Mouse (Mus musculus): ENCODE results near the gene Lima1. TPM values are rescaled to one million over a fixed set of nuclear protein-coding genes. Genes with fewer than 3 reads are reported as not detected.

Gene Lima1
- polyA plus RNA-seq, 1 experiment: 13.5 TPM

DNA sequence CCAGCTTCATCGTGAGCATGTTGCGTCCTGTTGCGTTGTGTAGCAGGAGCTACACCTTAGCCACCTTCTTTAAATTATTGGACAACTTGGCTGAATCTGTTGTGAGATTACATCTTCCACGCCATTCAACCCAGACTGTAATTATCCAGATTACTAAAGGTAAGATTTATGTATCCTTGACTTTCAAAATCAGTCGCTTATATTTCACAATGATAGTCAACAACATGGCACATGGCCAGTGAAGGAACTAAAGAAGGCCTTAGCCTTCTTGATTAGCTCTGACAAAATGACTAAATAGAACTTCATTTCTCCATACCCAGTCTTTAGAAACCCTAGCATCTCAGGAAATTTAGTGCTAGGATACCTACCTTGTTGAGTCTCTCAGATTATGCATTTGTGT, 142.1 kb downstream of the Lima1 start:
- TF ChIP-seq CTCF (IDR thresholded peaks at IDR 0.05; ENCODE audit: borderline replicate concordance, insufficient read depth, low read depth, low read length) (no peak), POLR2A (IDR thresholded peaks at IDR 0.05; ENCODE audit: borderline replicate concordance, insufficient read depth, low read length) (no peak)
- Histone ChIP-seq H3K4me3 (replicated peaks; ENCODE audit: insufficient read depth, low read depth, low read length) (no peak overlapping the region), H3K4me1 (ENCODE audit: control insufficient read depth, insufficient read depth, low read length) (peaks cover 5% of the 10 kb centered on the region; the same call in 1 of the 2 replicates), H3K27me3 (ENCODE audit: control insufficient read depth, insufficient read depth, low read length) (no peaks in the 10 kb centered on the region), H3K27ac (ENCODE audit: insufficient read depth, low read length) (no peak overlapping the region)
- WGBS: 94% methylated on average over 5 of the region's 5 CpGs
- no peak for DNase-seq

DNA sequence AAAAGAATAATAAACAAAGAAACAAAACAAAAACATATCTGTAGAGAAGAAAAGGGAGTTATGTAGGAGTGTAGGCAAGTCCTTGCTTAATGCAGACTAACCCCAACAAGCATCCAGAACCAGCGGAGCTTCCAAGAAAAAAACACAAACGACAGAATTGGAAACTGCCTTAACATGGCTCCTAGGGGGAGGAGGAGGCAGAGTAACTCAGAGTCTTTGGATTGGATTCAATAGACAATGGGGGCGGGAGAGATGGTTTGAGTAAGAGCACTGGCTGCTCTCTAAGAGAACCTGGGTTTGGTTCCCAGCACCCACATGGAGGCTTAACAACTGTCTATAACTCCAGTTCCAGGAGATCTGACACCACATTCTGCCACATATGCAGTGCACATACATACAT, 143.6 kb downstream of the Lima1 start:
- no peak overlapping the region for H3K4me3 ChIP-seq (replicated peaks; ENCODE audit: insufficient read depth, low read depth, low read length)
- no peak overlapping the region for H3K27ac ChIP-seq (ENCODE audit: insufficient read depth, low read length)
- H3K4me1 ChIP-seq (ENCODE audit: control insufficient read depth, insufficient read depth, low read length): peaks cover 2% of the 10 kb centered on the region; the same call in 1 of the 2 replicates
- TF ChIP-seq CTCF (IDR thresholded peaks at IDR 0.05; ENCODE audit: borderline replicate concordance, insufficient read depth, low read depth, low read length) (no peak), POLR2A (IDR thresholded peaks at IDR 0.05; ENCODE audit: borderline replicate concordance, insufficient read depth, low read length) (no peak)
- no peak for DNase-seq
- no peaks in the 10 kb centered on the region for H3K27me3 ChIP-seq (ENCODE audit: control insufficient read depth, insufficient read depth, low read length)
- WGBS: 81% methylated on average over 3 of the region's 3 CpGs

GRCm38 (mm10) chr15:99731167-99731566, 144.1 kb downstream of the Lima1 start:
- WGBS: 93% methylated on average over 2 of the region's 2 CpGs
- no peak for DNase-seq
- H3K4me3 ChIP-seq (replicated peaks; ENCODE audit: insufficient read depth, low read depth, low read length): no peak overlapping the region
- TF ChIP-seq POLR2A (IDR thresholded peaks at IDR 0.05; ENCODE audit: borderline replicate concordance, insufficient read depth, low read length): no peak
- TF ChIP-seq CTCF (IDR thresholded peaks at IDR 0.05; ENCODE audit: borderline replicate concordance, insufficient read depth, low read depth, low read length): no peak
- H3K27me3 ChIP-seq (ENCODE audit: control insufficient read depth, insufficient read depth, low read length): no peaks in the 10 kb centered on the region
- no peak overlapping the region for H3K27ac ChIP-seq (ENCODE audit: insufficient read depth, low read length)
- H3K4me1 ChIP-seq (ENCODE audit: control insufficient read depth, insufficient read depth, low read length): peaks cover 2% of the 10 kb centered on the region; the same call in 1 of the 2 replicates

DNA sequence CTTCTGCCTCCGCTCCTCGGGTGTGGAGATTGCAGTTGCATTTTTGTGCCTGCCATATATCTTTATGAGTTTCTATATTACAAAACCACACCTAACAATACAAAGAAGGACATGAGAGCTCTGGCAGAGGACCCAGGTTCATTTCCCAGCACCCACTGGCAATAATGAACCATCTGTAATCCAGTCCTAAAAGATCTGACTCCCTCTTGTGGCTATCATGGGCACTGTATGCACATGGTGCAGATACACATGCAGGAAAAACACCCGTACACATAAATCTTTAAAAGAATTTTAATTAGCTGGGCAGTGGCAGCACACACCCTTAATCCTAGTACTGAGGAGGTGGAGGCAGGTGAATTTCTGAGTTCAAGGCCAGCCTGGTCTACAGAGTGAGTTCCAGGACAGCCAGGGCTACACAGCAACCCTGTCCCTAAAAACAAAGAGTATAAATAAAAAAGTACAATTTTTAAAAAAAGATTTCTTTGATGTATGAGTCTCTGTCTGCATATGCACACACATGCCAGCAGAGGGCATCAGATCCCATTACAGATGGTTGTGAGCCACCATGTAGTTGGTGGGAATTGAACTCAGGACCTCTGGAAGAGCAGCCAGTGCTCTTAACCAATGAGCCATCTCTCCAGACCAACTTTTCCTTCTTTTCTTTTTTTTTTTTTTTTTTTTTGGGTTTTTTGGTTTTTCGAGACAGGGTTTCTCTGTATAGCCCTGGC, 146.0 kb downstream of the Lima1 start:
- Histone ChIP-seq H3K27ac (ENCODE audit: insufficient read depth, low read length) (no peak overlapping the region), H3K27me3 (ENCODE audit: control insufficient read depth, insufficient read depth, low read length) (no peaks in the 10 kb centered on the region), H3K4me1 (ENCODE audit: control insufficient read depth, insufficient read depth, low read length) (peaks cover 8% of the 10 kb centered on the region), H3K4me3 (replicated peaks; ENCODE audit: insufficient read depth, low read depth, low read length) (no peak overlapping the region)
- WGBS: 94% methylated on average over 4 of the region's 4 CpGs
- DNase-seq: no peak
- TF ChIP-seq CTCF (IDR thresholded peaks at IDR 0.05; ENCODE audit: borderline replicate concordance, insufficient read depth, low read depth, low read length): no peak
- TF ChIP-seq POLR2A (IDR thresholded peaks at IDR 0.05; ENCODE audit: borderline replicate concordance, insufficient read depth, low read length): no peak

Other genes starting within 250 kb of the Lima1 start
- gene Racgap1, start 223.8 kb downstream of the Lima1 start, polyA plus RNA-seq (2012; rRNA removed): 15.5 and 15.6 TPM in 2 replicates
- 102 and 104 TPM in 2 replicates for gene Asic1, start 205.1 kb downstream of the Lima1 start, polyA plus RNA-seq (2012; rRNA removed)
- 82.3 and 87.1 TPM in 2 replicates for gene Smarcd1, start 173.3 kb downstream of the Lima1 start, polyA plus RNA-seq (2012; rRNA removed)
- gene Gm17349, start 170.0 kb downstream of the Lima1 start, polyA plus RNA-seq (2012; rRNA removed): not detected in 2 replicates
- 130 and 143 TPM in 2 replicates for gene Gpd1, start 157.9 kb downstream of the Lima1 start, polyA plus RNA-seq (2012; rRNA removed)
- gene Cox14, start 149.8 kb downstream of the Lima1 start, polyA plus RNA-seq (2012; rRNA removed): 351 and 364 TPM in 2 replicates
- 40.2 and 45.5 TPM in 2 replicates for gene Cers5, start 102.6 kb downstream of the Lima1 start, polyA plus RNA-seq (2012; rRNA removed)
- 0.05 and 0.08 TPM in 2 replicates for gene Fam186a, start 91.6 kb upstream of the Lima1 start, polyA plus RNA-seq (2012; rRNA removed)
- 26.9 and 35.4 TPM in 2 replicates for gene Larp4, start 94.6 kb upstream of the Lima1 start, polyA plus RNA-seq (2012; rRNA removed)
- gene Dip2b, start 163.2 kb upstream of the Lima1 start, polyA plus RNA-seq (2012; rRNA removed): 40.4 and 42.6 TPM in 2 replicates